Comparison of ENCODE assay signal across 9 mouse cellular contexts in genomic region chr7:137317659-137318382, GRCm38 (mm10). TPM values are rescaled to one million over a fixed set of nuclear protein-coding genes. Genes with fewer than 3 reads are reported as not detected.
DNase-seq lines count a peak whose midpoint lies in the region; ATAC-seq lines count a peak whose summit lies in the region.
"Had no signal": no experiment of that assay in that cellular context is flagged by ENCODE, and none has a peak within 500 bp of the region (broad histone marks: within the 10 kb centered on the region; RNA-seq: fewer than 3 reads in every experiment).

No protein-coding gene starts in this region.

- H3K4me1 ChIP-seq in heart, embryonic 11.5 days (ENCODE audit: control insufficient read depth, insufficient read depth, low read length): peaks cover 20% of the 10 kb centered on the region
- H3K4me1 ChIP-seq in embryonic facial prominence, embryonic 15.5 days: peaks cover 85% of the 10 kb centered on the region
- H3K4me1 ChIP-seq in limb, embryonic 10.5 days: peaks cover 95% of the 10 kb centered on the region
- peaks cover 29% of the 10 kb centered on the region for H3K4me1 ChIP-seq in neural tube, embryonic 14.5 days (ENCODE audit: control insufficient read depth, insufficient read depth, low read length)
- peaks cover 21% of the 10 kb centered on the region; the same call in 1 of the 2 replicates for H3K4me1 ChIP-seq in liver, embryonic 12.5 days

- WGBS in heart, embryonic 11.5 days (ENCODE audit: insufficient replicate concordance): 2% methylated on average over 24 of the region's 24 CpGs
- 9% methylated on average over 24 of the region's 24 CpGs for WGBS in embryonic facial prominence, embryonic 15.5 days
- under 1% methylated on average over 24 of the region's 24 CpGs for WGBS in limb, embryonic 10.5 days
- WGBS in neural tube, embryonic 14.5 days: under 1% methylated on average over 24 of the region's 24 CpGs
- WGBS in liver, embryonic 12.5 days (ENCODE audit: insufficient replicate concordance): 5% methylated on average over 24 of the region's 24 CpGs

- no peak for DNase-seq in heart, postnatal 4 days
- DNase-seq in limb, embryonic 10.5 days (ENCODE audit: low spot score): peak; percentile 55
- DNase-seq in left cerebral cortex, postnatal 10 days (ENCODE audit: extremely low spot score in 1 of 2, low spot score in 2 of 2): no peak
- DNase-seq in left cerebral cortex, adult 8-10 months (ENCODE audit: low spot score in 2 of 2): no peak
- DNase-seq: cerebellum, postnatal 25 days had no signal

- no peak overlapping the region for H3K27ac ChIP-seq in heart, embryonic 11.5 days (ENCODE audit: low read depth, low read length)
- H3K27ac ChIP-seq in embryonic facial prominence, embryonic 15.5 days (replicated peaks): peak overlapping the region; percentile 44; the same call in 1 of the 2 replicates
- H3K27ac ChIP-seq in limb, embryonic 10.5 days: peak overlapping the region; percentile 66; the same call in 1 of the 2 replicates
- H3K27ac ChIP-seq in neural tube, embryonic 14.5 days (ENCODE audit: low read depth, low read length): peak overlapping the region; percentile 98
- H3K27ac ChIP-seq in liver, embryonic 12.5 days: no peak overlapping the region

- H3K9me3 ChIP-seq in heart, embryonic 11.5 days (replicated peaks; ENCODE audit: control insufficient read depth, low read length): no peaks in the 10 kb centered on the region
- H3K9me3 ChIP-seq in embryonic facial prominence, embryonic 15.5 days (replicated peaks): no peaks in the 10 kb centered on the region
- H3K9me3 ChIP-seq in limb, embryonic 10.5 days (replicated peaks): no peaks in the 10 kb centered on the region
- no peaks in the 10 kb centered on the region for H3K9me3 ChIP-seq in neural tube, embryonic 14.5 days (ENCODE audit: control insufficient read depth, low read length)
- H3K9me3 ChIP-seq in liver, embryonic 12.5 days (replicated peaks): no peaks in the 10 kb centered on the region

- H3K4me2 ChIP-seq in heart, embryonic 11.5 days: peak overlapping the region; percentile 57
- peak overlapping the region; percentile 47 for H3K4me2 ChIP-seq in embryonic facial prominence, embryonic 15.5 days (replicated peaks)
- peak overlapping the region; percentile 76 for H3K4me2 ChIP-seq in neural tube, embryonic 14.5 days (ENCODE audit: low read depth, low read length)
- no peak overlapping the region for H3K4me2 ChIP-seq in liver, embryonic 12.5 days

- peak overlapping the region; percentile 22 for H3K4me3 ChIP-seq in heart, embryonic 11.5 days (ENCODE audit: low read depth, low read length)
- peak overlapping the region; percentile 34 for H3K4me3 ChIP-seq in embryonic facial prominence, embryonic 15.5 days (replicated peaks)
- peak overlapping the region; percentile 47 for H3K4me3 ChIP-seq in limb, embryonic 10.5 days
- H3K4me3 ChIP-seq in neural tube, embryonic 14.5 days (ENCODE audit: low read depth, low read length): peak overlapping the region; percentile 79
- no peak overlapping the region for H3K4me3 ChIP-seq in liver, embryonic 12.5 days

- intact Hi-C loops in left cerebral cortex, postnatal 10 days (cut with DNase I): loop anchor here (5.0 kb wide), 2 partner anchors 71 to 111 kb away; no protein-coding TSS in a partner anchor

- H3K27me3 ChIP-seq in heart, embryonic 11.5 days (ENCODE audit: control insufficient read depth, insufficient read depth, low read length): peaks cover 96% of the 10 kb centered on the region
- H3K27me3 ChIP-seq in embryonic facial prominence, embryonic 15.5 days: peaks cover 89% of the 10 kb centered on the region
- peaks cover 97% of the 10 kb centered on the region for H3K27me3 ChIP-seq in limb, embryonic 10.5 days (ENCODE audit: low read depth, poor library complexity, severe bottlenecking)
- peaks cover 22% of the 10 kb centered on the region for H3K27me3 ChIP-seq in neural tube, embryonic 14.5 days (ENCODE audit: control insufficient read depth, insufficient read depth, low read length)
- H3K27me3 ChIP-seq in liver, embryonic 12.5 days (replicated peaks): peaks cover 100% of the 10 kb centered on the region

- H3K36me3 ChIP-seq in heart, embryonic 11.5 days (ENCODE audit: control insufficient read depth, insufficient read depth, low read length): no peaks in the 10 kb centered on the region
- H3K36me3 ChIP-seq in embryonic facial prominence, embryonic 15.5 days: no peaks in the 10 kb centered on the region
- H3K36me3 ChIP-seq in limb, embryonic 10.5 days: no peaks in the 10 kb centered on the region
- H3K36me3 ChIP-seq in neural tube, embryonic 14.5 days (ENCODE audit: control insufficient read depth, insufficient read depth, low read length): no peaks in the 10 kb centered on the region
- H3K36me3 ChIP-seq in liver, embryonic 12.5 days: no peaks in the 10 kb centered on the region

- no peak for ATAC-seq in heart, embryonic 11.5 days (replicated peaks; ENCODE audit: insufficient number of reproducible peaks, low FRiP score, low TSS enrichment)
- no peak for ATAC-seq in embryonic facial prominence, embryonic 15.5 days (ENCODE audit: insufficient number of reproducible peaks, low FRiP score, low TSS enrichment, low read depth)
- ATAC-seq in neural tube, embryonic 14.5 days (ENCODE audit: low read depth): no peak
- ATAC-seq in liver, embryonic 12.5 days: no peak

- H3K9ac ChIP-seq in heart, embryonic 11.5 days (ENCODE audit: low read depth, low read length): no peak overlapping the region
- H3K9ac ChIP-seq in embryonic facial prominence, embryonic 15.5 days: no peak overlapping the region
- peak overlapping the region; percentile 67 for H3K9ac ChIP-seq in neural tube, embryonic 14.5 days (replicated peaks; ENCODE audit: low read depth, low read length)
- no peak overlapping the region for H3K9ac ChIP-seq in liver, embryonic 12.5 days

RNA-seq across cellular contexts. Expression of gene Ebf3, which starts 3.6 kb away (rescaled TPM):
- 0.90 and 1.6 TPM in 2 replicates for polyA plus RNA-seq in heart, embryonic 11.5 days (2014; fragmentation: Nextera tagmentation; extraction: Ambion mirVana)
- 10 to 100 TPM; 18.7 to 20.1 TPM for total RNA-seq in heart, postnatal 4 days (2021)
- polyA plus RNA-seq in embryonic facial prominence, embryonic 15.5 days (2015; fragmentation: Nextera tagmentation; extraction: Ambion mirVana): 6.4 and 6.7 TPM in 2 replicates
- 3.1 and 6.3 TPM in 2 replicates for polyA plus RNA-seq in limb, embryonic 10.5 days (2016; fragmentation: Nextera tagmentation; extraction: Ambion mirVana)
- 46.9 and 53.5 TPM in 2 replicates for polyA plus RNA-seq in neural tube, embryonic 14.5 days (2014; fragmentation: Nextera tagmentation; extraction: Ambion mirVana)
- under 1 TPM; 0.77 to 0.79 TPM for total RNA-seq in left cerebral cortex, postnatal 10 days (2021)
- polyA plus RNA-seq in liver, embryonic 12.5 days (2016; fragmentation: Nextera tagmentation; extraction: Ambion mirVana): 0.07 and 0.10 TPM in 2 replicates
- 1 to 10 TPM in 2 of 4 experiments, under 1 TPM in 2; 0.64 to 2.6 (median 1.1) TPM for total RNA-seq in left cerebral cortex, adult 8-10 months (2022)

Comparison
In these comparisons a context has a peak if more than half of its experiments do, and no peak if none do; other contexts are left out.
1. H3K27ac ChIP-seq: peak in embryonic facial prominence, embryonic 15.5 days (single experiment), limb, embryonic 10.5 days (single experiment) and neural tube, embryonic 14.5 days (single experiment); none in heart, embryonic 11.5 days (single experiment) and liver, embryonic 12.5 days (single experiment).